Mouse (Mus musculus) ES-E14 (cell line): ENCODE data around the gene Tuba1b.

Source experiments
- CHD2 ChIP-seq: IDR thresholded peaks from 2 replicates; pipeline ENCODE4 v1.6.1; 2014; ENCODE audit warnings: mild to moderate bottlenecking, low read depth, low read length, inconsistent platforms
- HCFC1 ChIP-seq: IDR thresholded peaks from 2 replicates; pipeline ENCODE4 v1.6.1; 2012; ENCODE audit warnings: low read length, inconsistent platforms, borderline replicate concordance; ENCODE audit not compliant: insufficient read depth
- MAFK ChIP-seq: IDR thresholded peaks from 2 replicates; pipeline ENCODE4 v1.6.1; 2014; ENCODE audit warnings: mild to moderate bottlenecking, low read depth, low read length, inconsistent platforms; ENCODE audit not compliant: insufficient read depth
- ZC3H11A ChIP-seq: IDR thresholded peaks from 2 replicates; pipeline ENCODE4 v1.6.1; 2012; ENCODE audit warnings: low read depth, mild to moderate bottlenecking, inconsistent platforms, low read length, borderline replicate concordance
- ZNF384 ChIP-seq: IDR thresholded peaks from 2 replicates; pipeline ENCODE4 v1.6.1; 2012; ENCODE audit warnings: low read depth, low read length, inconsistent platforms

- TF ChIP-seq ZNF384 (no peak), MAFK (no peak), HCFC1 (no peak), ZC3H11A (no peak), CHD2 (no peak)
Measured at GRCm38 (mm10) chr15:98924682-98925081, 9.7 kb downstream of the Tuba1b start.
